ENCODE assay signal across 34 mouse cellular contexts in the genomic region with DNA sequence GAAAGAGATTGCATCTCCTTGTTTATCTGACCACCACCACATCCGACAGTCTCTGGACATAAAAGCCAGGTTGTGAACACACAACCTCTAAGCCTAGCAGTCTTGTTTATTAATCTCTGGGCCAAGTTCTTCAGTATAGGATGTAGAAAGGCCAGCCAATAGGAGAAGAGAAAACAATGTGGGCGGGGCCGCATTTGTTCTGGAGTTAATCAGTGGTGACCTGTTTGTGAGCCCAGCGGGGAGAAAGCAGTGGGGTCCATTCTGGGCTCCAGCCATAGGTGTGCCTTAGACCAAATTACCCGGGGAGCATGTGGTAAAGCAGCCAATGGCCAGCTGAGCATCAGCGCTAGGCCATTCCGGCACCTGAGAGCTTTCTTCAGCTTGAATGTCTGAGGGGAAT. TPM values are rescaled to one million over a fixed set of nuclear protein-coding genes. Genes with fewer than 3 reads are reported as not detected.
DNase-seq lines count a peak whose midpoint lies in the region; ATAC-seq and TF ChIP-seq lines count a peak whose summit lies in the region.
"Had no signal": no experiment of that assay in that cellular context is flagged by ENCODE, and none has a peak within 500 bp of the region (broad histone marks: within the 10 kb centered on the region; RNA-seq: fewer than 3 reads in every experiment).

No protein-coding gene starts in this region.

- TF ChIP-seq CTCF in brain, embryonic 14.5 days (IDR thresholded peaks at IDR 0.05; ENCODE audit: borderline replicate concordance, extremely low read depth, insufficient read depth, insufficient read length): no peak

- H3K27ac ChIP-seq in hindbrain, embryonic 11.5 days (ENCODE audit: low read depth, low read length): no peak overlapping the region
- H3K27ac ChIP-seq in hindbrain, embryonic 14.5 days: no peak overlapping the region
- H3K27ac ChIP-seq in limb, embryonic 10.5 days: peak overlapping the region; percentile 83; the same call in 1 of the 2 replicates
- H3K27ac ChIP-seq in liver, embryonic 11.5 days (ENCODE audit: low read depth, low read length): no peak overlapping the region
- H3K27ac ChIP-seq: limb, embryonic 12.5 days; liver, embryonic 13.5 days; midbrain, embryonic 15.5 days had no signal

- WGBS in hindbrain, embryonic 11.5 days: 47% methylated on average over 7 of the region's 7 CpGs
- 42% methylated on average over 7 of the region's 7 CpGs for WGBS in hindbrain, embryonic 14.5 days
- 52% methylated on average over 7 of the region's 7 CpGs for WGBS in limb, embryonic 10.5 days
- 54% methylated on average over 7 of the region's 7 CpGs for WGBS in liver, embryonic 11.5 days

- H3K4me1 ChIP-seq in hindbrain, embryonic 11.5 days (replicated peaks; ENCODE audit: control insufficient read depth, insufficient read depth, low read length): peaks cover 4% of the 10 kb centered on the region; the same call in 1 of the 2 replicates
- H3K4me1 ChIP-seq in hindbrain, embryonic 14.5 days (replicated peaks; ENCODE audit: control insufficient read depth, insufficient read depth, low read length): peaks cover 16% of the 10 kb centered on the region
- peaks cover 25% of the 10 kb centered on the region for H3K4me1 ChIP-seq in limb, embryonic 10.5 days
- no peaks in the 10 kb centered on the region; the same call in 1 of the 2 replicates for H3K4me1 ChIP-seq in liver, embryonic 11.5 days (replicated peaks; ENCODE audit: control insufficient read depth, insufficient read depth, low read length)

- peak; percentile 48; the same call in 1 of the 2 replicates for ATAC-seq in hindbrain, embryonic 11.5 days (ENCODE audit: low FRiP score)
- no peak for ATAC-seq in hindbrain, embryonic 14.5 days (ENCODE audit: low FRiP score)
- no peak for ATAC-seq in liver, embryonic 11.5 days (replicated peaks; ENCODE audit: low FRiP score)
- ATAC-seq: intestine, embryonic 16.5 days had no signal

- no peak for TF ChIP-seq POLR2A in brain, embryonic 14.5 days (IDR thresholded peaks at IDR 0.05; ENCODE audit: borderline replicate concordance, extremely low read depth, insufficient read depth, insufficient read length, poor library complexity, severe bottlenecking)

- peak; percentile 28 for DNase-seq in hindbrain, embryonic 11.5 days (ENCODE audit: low spot score)
- no peak for DNase-seq in hindbrain, embryonic 14.5 days (ENCODE audit: low spot score)
- DNase-seq in MN1 (ENCODE audit: low spot score): peak; percentile 67
- peak; percentile 11 for DNase-seq in brain, embryonic 14.5 days (ENCODE audit: low read depth)
- DNase-seq in limb, embryonic 10.5 days (ENCODE audit: low spot score): peak; percentile 49
- DNase-seq in adrenal gland, postnatal 25 days: no peak
- no peak for DNase-seq in liver, embryonic 11.5 days (ENCODE audit: low spot score)
- no peak for DNase-seq in Muller cell, postnatal 12 days (ENCODE audit: inconsistent ontology term)
- DNase-seq: adrenal gland, postnatal 36 days; cerebellum, adult 18-20 months; heart, adult 11 months; liver, embryonic 13.5 days; lung, adult 2 months; lung, postnatal 36 days had no signal

- H3K9me3 ChIP-seq in hindbrain, embryonic 11.5 days (ENCODE audit: control insufficient read depth, low read length): no peaks in the 10 kb centered on the region
- no peaks in the 10 kb centered on the region for H3K9me3 ChIP-seq in hindbrain, embryonic 14.5 days (ENCODE audit: control insufficient read depth, low read length)
- H3K9me3 ChIP-seq in limb, embryonic 10.5 days (replicated peaks): no peaks in the 10 kb centered on the region
- no peaks in the 10 kb centered on the region for H3K9me3 ChIP-seq in liver, embryonic 11.5 days (ENCODE audit: control insufficient read depth, low read length)
- H3K9me3 ChIP-seq: embryonic facial prominence, embryonic 12.5 days; limb, embryonic 12.5 days; liver, embryonic 13.5 days; megakaryocyte, embryonic 14.5 days; midbrain, embryonic 15.5 days had no signal

- no peak overlapping the region for H3K9ac ChIP-seq in hindbrain, embryonic 11.5 days (ENCODE audit: low read depth, low read length)
- no peak overlapping the region for H3K9ac ChIP-seq in hindbrain, embryonic 14.5 days
- no peak overlapping the region for H3K9ac ChIP-seq in liver, embryonic 11.5 days (ENCODE audit: low read depth, low read length)
- H3K9ac ChIP-seq: embryonic facial prominence, embryonic 12.5 days; limb, embryonic 12.5 days; liver, embryonic 13.5 days; midbrain, embryonic 15.5 days had no signal

- H3K27me3 ChIP-seq in hindbrain, embryonic 11.5 days (ENCODE audit: control insufficient read depth, insufficient read depth, low read length): no peaks in the 10 kb centered on the region
- no peaks in the 10 kb centered on the region for H3K27me3 ChIP-seq in hindbrain, embryonic 14.5 days (ENCODE audit: control insufficient read depth, insufficient read depth, low read length)
- no peaks in the 10 kb centered on the region for H3K27me3 ChIP-seq in limb, embryonic 10.5 days (ENCODE audit: low read depth, poor library complexity, severe bottlenecking)
- H3K27me3 ChIP-seq in liver, embryonic 11.5 days (replicated peaks; ENCODE audit: control insufficient read depth, insufficient read depth, low read length): no peaks in the 10 kb centered on the region
- H3K27me3 ChIP-seq: embryonic facial prominence, embryonic 12.5 days; midbrain, embryonic 15.5 days had no signal

- no peaks in the 10 kb centered on the region for H3K36me3 ChIP-seq in hindbrain, embryonic 11.5 days (ENCODE audit: control insufficient read depth, insufficient read depth, low read length)
- peaks cover 12% of the 10 kb centered on the region; the same call in 1 of the 2 replicates for H3K36me3 ChIP-seq in hindbrain, embryonic 14.5 days (replicated peaks; ENCODE audit: control insufficient read depth, insufficient read depth)
- H3K36me3 ChIP-seq in limb, embryonic 10.5 days: peaks cover 14% of the 10 kb centered on the region
- H3K36me3 ChIP-seq in liver, embryonic 11.5 days (ENCODE audit: control insufficient read depth, insufficient read depth, low read length): no peaks in the 10 kb centered on the region

- no peak overlapping the region for H3K4me2 ChIP-seq in hindbrain, embryonic 11.5 days (replicated peaks; ENCODE audit: low read depth, low read length)
- no peak overlapping the region for H3K4me2 ChIP-seq in hindbrain, embryonic 14.5 days (replicated peaks)
- no peak overlapping the region for H3K4me2 ChIP-seq in liver, embryonic 11.5 days
- H3K4me2 ChIP-seq: heart, embryonic 11.5 days; liver, embryonic 13.5 days; midbrain, embryonic 15.5 days had no signal

- H3K4me3 ChIP-seq in hindbrain, embryonic 11.5 days (ENCODE audit: low read depth, low read length): no peak overlapping the region
- no peak overlapping the region for H3K4me3 ChIP-seq in hindbrain, embryonic 14.5 days (replicated peaks; ENCODE audit: low read length)
- H3K4me3 ChIP-seq in limb, embryonic 10.5 days: no peak overlapping the region
- H3K4me3 ChIP-seq in liver, embryonic 11.5 days (ENCODE audit: low read depth, low read length): no peak overlapping the region
- H3K4me3 ChIP-seq: embryonic facial prominence, embryonic 12.5 days; erythroblast, embryonic 14.5 days; limb, embryonic 12.5 days; liver, embryonic 13.5 days; midbrain, embryonic 15.5 days had no signal

RNA-seq across cellular contexts. Expression of gene Gm13889, which starts 18.0 kb away (rescaled TPM):
- polyA plus RNA-seq in hindbrain, embryonic 11.5 days (2014; fragmentation: Nextera tagmentation; extraction: Ambion mirVana): 3.3 and 5.7 TPM in 2 replicates
- polyA plus RNA-seq in hindbrain, embryonic 14.5 days (2014; fragmentation: Nextera tagmentation; extraction: Ambion mirVana): 11.5 and 13.4 TPM in 2 replicates
- 26.7 and 58.7 TPM in 2 replicates for polyA plus RNA-seq in brain, embryonic 14.5 days (2012; rRNA removed)
- polyA plus RNA-seq in limb, embryonic 10.5 days (2016; fragmentation: Nextera tagmentation; extraction: Ambion mirVana): 0.60 and 0.70 TPM in 2 replicates
- 18.3 and 20.5 TPM in 2 replicates for total RNA-seq in adrenal gland, postnatal 25 days (2021)
- 2.3 and 3.3 TPM in 2 replicates for polyA plus RNA-seq in liver, embryonic 11.5 days (2014; fragmentation: Nextera tagmentation; extraction: Ambion mirVana)
- total RNA-seq: hematopoietic stem cell, adult 5-6 weeks had no signal

RNA-seq across cellular contexts. Expression of gene Gm27027, which starts 21.1 kb away (rescaled TPM):
- not detected in 2 replicates for polyA plus RNA-seq in hindbrain, embryonic 11.5 days (2014; fragmentation: Nextera tagmentation; extraction: Ambion mirVana)
- not detected in 2 replicates for polyA plus RNA-seq in hindbrain, embryonic 14.5 days (2014; fragmentation: Nextera tagmentation; extraction: Ambion mirVana)
- 0.16 TPM in 1 of 2 replicates, not detected in the other for polyA plus RNA-seq in brain, embryonic 14.5 days (2012; rRNA removed)
- polyA plus RNA-seq in limb, embryonic 10.5 days (2016; fragmentation: Nextera tagmentation; extraction: Ambion mirVana): not detected in 2 replicates
- not detected in 2 replicates for total RNA-seq in adrenal gland, postnatal 25 days (2021)
- polyA plus RNA-seq in liver, embryonic 11.5 days (2014; fragmentation: Nextera tagmentation; extraction: Ambion mirVana): not detected in 2 replicates
- total RNA-seq: adrenal gland, postnatal 36 days; ES-E14; gastrocnemius, adult 8-10 months; hematopoietic stem cell, adult 5-6 weeks; hindbrain, postnatal 0 days; layer of hippocampus, postnatal 10 days; left cerebral cortex, adult 8-10 months had no signal
- polyA plus RNA-seq: embryonic facial prominence, embryonic 12.5 days; erythroblast, embryonic 14.5 days; forebrain, embryonic 14.5 days; heart, embryonic 11.5 days; heart, postnatal 0 days; hindbrain, postnatal 0 days; intestine, embryonic 16.5 days; kidney, embryonic 14.5 days; large intestine, adult 2 months; limb, embryonic 12.5 days; liver, embryonic 13.5 days; lung, adult 2 months; midbrain, embryonic 15.5 days; neural tube, embryonic 14.5 days; testis, adult 2 months; urinary bladder, adult 2 months had no signal

RNA-seq across cellular contexts. Expression of gene Alkbh3, which starts 35.6 kb away (rescaled TPM):
- 51.9 and 53.4 TPM in 2 replicates for polyA plus RNA-seq in hindbrain, embryonic 11.5 days (2014; fragmentation: Nextera tagmentation; extraction: Ambion mirVana)
- polyA plus RNA-seq in hindbrain, embryonic 14.5 days (2014; fragmentation: Nextera tagmentation; extraction: Ambion mirVana): 43.2 and 52.6 TPM in 2 replicates
- polyA plus RNA-seq in brain, embryonic 14.5 days (2012; rRNA removed): 54.7 and 64.8 TPM in 2 replicates
- 48.8 and 56.2 TPM in 2 replicates for polyA plus RNA-seq in limb, embryonic 10.5 days (2016; fragmentation: Nextera tagmentation; extraction: Ambion mirVana)
- 48.2 and 56.0 TPM in 2 replicates for total RNA-seq in adrenal gland, postnatal 25 days (2021)
- 62.4 and 69.8 TPM in 2 replicates for polyA plus RNA-seq in liver, embryonic 11.5 days (2014; fragmentation: Nextera tagmentation; extraction: Ambion mirVana)

Comparison
In these comparisons a context has a peak if more than half of its experiments do, and no peak if none do; other contexts are left out.
1. DNase-seq: peak in hindbrain, embryonic 11.5 days (single experiment), MN1 (single experiment), brain, embryonic 14.5 days (single experiment) and limb, embryonic 10.5 days (single experiment); none in hindbrain, embryonic 14.5 days (single experiment), adrenal gland, postnatal 25 days (single experiment), liver, embryonic 11.5 days (single experiment) and Muller cell, postnatal 12 days (single experiment).